Mouse (Mus musculus) heart, adult 8-10 months (tissue): ENCODE measurements around the gene Kdm6b. TPM values are rescaled to one million over a fixed set of nuclear protein-coding genes. Genes with fewer than 3 reads are reported as not detected.

Experiments used
- DNase-seq: peaks from one replicate; pipeline ENCODE4 v3.0.0; 2022; ENCODE audit warnings: low spot score
- total RNA-seq, 4 experiments: library from RNA; stranded (reverse); gene quantifications; 2 replicates each; pipeline ENCODE4 v1.2.4; 2022

The Kdm6b gene
- total RNA-seq = 10 to 100 TPM; 19.1 to 26.2 (median 22.3) TPM

DNA sequence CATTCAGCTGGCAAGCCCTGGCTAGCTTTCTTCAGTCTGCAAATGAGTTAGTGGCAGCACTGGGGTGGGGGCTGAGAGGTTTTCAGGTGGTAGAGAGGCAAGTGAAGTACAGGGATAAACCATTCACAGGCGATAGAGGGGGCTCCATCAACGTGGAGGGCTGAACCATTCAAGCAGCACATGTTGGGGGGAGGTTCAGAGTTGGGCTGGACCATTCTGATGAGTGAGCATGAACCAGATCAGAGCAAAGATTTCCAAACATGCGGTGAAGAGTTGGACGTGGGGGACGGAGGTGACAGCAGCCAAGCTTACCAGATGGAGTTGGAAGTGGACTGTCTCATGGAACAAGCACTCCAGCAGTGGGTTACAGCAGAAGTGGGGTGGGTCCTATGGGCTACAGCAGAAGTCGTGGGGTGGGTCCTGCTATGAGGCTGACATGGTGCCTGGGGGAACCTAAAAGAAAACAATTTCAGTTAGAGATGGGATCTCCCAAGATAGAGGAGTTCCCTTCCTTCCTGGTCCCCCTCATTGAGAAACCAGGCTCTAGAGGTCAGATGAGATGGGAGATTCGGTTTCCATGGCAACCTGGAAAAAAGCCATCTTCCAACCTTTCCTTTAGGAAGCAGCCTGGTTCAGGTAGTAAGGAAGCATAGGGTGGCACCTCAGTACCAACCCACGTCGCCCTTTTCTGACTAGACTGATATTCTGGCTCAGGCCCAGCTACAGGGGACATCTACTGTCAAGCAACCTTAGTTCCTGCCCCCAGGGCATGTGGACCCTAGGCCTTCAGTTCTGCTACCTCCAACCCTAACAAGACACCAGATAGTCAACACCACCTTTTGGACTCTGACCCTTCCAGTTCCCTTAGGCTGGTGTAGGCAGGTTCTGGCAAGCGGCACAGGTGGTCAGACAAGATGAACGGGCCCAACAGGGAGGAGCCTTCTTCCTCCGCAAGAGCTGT, at the start of gene Kdm6b:
TSS of gene Kdm6b (minus strand) at position 455 of the 961 bp plus-strand sequence.
- DNase-seq = no peak

DNA sequence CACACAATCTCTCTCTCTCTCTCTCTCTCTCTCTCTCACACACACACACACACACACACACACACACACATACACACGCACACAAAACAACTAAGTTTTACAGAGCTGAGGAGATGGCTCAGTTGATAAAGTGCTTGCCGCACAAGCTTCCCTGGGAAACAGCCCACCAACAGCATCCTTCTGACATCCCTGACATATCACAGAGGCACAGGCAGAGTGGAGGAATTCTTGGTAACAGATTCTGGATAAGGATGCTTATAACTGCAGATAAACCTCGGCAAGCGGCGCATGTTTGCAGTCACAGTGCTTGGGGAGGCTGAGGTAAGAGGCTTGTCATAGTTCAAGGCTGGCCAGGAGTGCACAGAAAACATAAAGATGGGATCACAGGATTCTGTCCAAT, 48.1 kb upstream of the Kdm6b start:
- no peak for DNase-seq

DNA sequence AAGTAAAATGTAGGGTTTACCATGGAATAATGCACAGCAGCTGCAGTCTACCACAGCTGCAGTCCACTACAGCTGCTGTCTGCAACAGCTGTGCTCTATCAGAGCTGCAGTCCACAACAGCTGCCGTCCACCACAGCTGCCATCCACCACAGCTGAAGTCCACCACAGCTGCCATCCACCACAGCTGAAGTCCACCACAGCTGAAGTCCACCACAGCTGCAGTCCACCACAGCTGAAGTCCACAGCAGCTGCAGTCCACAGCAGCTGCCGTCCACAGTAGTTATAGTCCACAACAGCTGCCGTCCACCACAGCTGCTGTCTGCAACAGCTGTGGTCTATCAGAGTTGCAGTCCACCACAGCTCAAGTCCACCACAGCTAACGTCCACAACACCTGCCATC, 46.4 kb upstream of the Kdm6b start:
- no peak for DNase-seq

DNA sequence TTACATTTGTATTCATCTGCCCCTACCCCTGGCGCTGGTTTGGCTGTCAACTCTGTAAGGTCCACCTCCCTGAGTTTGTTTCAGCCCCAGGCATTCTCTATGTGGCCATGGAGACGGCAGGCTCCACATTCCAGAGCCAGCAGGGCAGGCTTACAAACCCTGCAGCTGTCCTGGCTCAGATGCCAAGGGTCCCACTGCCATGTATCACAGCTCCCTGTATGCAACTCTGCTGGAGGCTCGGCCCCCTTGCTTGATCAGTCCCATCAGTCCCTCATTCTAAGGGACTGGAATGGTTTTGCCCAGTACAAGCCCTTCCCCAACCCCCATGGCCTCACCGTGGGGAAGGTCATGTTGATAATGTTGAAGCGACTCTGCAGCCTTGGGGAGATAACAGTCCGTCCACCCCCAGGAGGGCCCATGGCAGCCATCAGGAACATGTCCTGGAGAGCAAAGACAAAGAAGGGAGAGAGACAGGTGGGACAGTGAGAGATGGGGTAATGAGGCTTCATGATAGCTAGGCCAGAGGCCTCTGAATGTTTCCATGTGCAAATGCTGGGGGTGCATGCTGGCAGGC, 43.6 kb upstream of the Kdm6b start:
- no peak for DNase-seq

DNA sequence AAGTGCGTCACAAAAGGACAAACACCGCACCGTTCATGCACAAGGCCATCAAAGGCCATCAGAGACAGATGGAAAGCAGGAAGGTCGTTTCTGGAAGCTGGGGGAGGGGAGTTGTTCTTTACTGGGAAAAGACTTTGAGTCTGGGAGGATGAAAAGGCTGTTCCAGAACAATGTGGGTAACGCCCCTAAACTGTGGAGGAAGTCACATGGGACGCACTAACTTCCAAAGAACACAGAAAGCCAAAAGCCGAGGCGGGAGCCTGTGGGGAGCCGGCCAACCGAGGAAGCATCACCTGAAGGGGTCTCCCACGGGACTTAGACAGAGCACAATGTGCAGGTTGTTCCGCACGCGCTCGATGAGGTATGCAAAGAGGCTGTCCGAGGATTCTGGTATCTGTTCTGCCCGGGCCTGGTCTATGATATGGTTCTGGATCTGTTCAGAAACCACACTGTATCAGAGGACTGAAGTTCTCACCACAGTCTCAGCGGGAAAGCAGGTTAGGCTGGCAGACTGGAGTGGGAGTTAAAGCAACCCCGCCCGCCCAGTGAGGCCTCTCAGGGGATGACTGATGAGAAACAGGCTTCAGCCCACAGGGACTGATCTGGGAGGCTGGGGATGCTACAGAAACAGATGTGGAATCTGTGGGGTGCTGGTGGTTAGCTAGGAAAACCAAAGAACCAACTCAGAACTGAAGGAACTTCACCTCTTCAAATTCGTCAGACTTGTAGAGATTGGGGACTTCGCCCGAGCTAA, 38.8 kb upstream of the Kdm6b start:
- DNase-seq = peak; percentile 86

DNA sequence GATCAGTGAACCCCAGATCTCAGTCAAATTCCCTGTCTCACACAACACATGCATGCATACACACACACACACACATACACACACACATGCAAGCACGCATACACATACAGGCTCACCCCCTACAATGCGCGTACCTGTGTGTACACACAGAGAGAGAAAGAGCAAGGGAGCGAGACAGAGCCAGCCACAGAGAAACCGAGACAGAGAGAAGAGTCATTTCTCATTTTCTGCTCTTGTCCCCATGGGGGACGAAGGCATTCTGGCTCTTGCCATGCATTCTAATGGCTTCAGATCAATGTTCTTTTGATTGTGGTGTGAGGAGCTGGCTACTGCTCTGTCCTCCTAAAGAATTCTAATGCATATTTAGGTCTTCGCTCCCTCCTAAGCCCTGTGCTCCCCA, 33.8 kb upstream of the Kdm6b start:
- DNase-seq = no peak

DNA sequence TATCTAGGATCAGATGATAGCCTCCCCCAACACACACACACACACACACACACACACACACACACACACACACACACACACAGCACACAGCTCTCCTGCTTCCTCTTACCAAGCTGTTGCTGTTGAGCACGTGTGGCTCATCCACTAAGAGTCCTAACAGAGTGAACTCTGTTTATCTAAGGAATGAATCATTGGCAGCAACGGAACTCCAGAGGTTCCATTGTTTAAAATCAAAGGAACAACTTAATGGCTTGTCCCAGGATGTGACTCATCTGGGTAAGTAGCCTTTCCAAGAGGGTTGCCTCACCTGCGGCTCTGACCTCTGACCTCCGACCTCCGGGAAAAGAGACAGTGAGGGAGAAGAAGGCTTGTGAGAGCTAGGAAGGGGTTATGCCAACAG, 29.9 kb upstream of the Kdm6b start:
- peak; percentile 64 for DNase-seq

DNA sequence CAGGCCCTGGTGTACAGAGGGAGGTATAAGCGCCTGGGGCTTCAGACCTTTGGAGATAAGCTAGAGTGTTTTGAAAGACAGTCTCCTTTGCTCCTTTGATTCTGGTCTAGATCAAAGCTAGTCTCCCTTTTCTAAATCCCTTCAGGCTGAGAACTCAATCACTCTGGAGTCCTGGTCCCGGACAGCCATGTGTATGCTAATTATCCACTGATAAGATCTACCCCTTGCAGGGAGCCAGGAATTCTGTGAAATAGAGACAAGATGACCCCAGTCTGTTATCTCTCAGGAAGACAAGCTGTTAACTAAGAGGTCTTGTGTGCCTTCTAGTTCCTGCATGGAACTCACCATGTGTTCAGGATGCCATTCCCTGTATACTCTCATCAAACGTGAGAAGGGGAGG, 23.8 kb upstream of the Kdm6b start:
- no peak for DNase-seq

DNA sequence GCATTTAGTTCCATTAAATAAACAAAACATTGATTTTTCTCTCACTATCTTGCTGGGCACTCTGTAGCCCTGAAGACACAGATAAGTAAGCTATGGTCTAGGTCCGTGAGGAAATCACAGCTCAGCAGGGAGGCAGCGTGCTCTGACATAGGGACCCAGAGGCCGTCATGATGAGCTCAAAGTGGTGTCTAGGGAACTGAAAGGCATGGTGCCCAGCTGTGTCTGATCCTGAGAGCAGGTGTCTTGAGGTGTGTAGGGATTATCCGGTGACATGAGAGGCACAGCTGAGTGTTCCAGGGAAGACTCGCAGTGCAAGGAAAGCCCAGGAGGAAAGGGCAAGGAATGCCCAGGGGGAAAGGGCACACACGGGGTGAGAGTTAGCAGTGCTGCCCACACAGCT, 19.7 kb upstream of the Kdm6b start:
- DNase-seq = no peak

DNA sequence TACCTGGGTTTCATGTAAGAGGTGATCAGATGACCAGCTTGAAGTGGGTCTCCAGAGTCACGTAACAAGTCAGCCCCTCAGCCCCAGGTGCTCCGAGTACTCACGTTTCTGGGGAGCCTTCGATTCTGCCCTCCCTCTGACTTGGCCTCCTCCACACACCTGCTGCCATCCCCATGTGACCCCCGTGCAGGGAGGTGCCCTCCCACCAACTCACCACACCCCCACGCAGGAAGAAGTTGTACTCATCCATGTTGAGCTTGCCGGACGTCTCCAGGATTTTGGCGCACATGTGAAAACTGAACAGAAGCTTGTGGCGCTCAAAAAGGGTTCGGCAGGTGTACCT, 19.1 kb upstream of the Kdm6b start:
- DNase-seq = no peak

DNA sequence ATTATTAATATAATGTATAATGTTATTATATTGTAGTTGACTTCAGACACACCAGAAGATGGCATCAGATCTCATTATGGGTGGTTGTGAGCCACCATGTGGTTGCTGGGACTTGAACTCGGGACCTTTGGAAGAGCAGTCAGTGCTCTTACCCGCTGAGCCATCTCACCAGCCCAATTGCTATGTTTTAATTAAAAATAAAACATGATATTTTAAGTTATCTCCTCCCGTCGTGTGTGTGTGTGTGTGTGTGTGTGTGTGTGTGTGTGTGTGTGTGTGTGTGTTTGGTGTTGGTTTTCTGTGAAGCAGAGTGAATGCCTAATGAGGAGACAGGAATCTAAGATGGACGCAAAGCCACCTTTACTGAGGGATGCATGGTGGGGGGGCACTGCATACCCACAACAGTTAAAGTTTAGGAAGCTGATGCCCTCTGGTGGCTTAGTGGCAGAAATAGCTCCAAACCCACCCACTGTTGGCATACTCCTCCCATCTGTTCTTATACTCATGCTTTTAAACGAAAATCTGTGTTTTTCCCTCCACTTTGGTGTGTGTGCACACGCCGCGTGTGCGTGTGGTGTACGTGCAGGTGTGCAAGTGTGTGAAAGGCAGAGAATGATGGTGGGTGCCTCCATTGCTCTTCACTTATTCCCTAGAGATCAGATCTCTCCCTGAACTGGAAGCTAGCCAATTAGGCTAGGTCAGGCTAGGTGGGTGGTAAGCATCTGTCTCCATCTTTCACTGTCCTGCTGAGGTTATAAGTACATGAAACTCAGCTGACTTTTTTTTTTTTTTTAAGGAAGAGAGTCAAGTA, 18.6 kb upstream of the Kdm6b start:
- DNase-seq = peak; percentile 77

DNA sequence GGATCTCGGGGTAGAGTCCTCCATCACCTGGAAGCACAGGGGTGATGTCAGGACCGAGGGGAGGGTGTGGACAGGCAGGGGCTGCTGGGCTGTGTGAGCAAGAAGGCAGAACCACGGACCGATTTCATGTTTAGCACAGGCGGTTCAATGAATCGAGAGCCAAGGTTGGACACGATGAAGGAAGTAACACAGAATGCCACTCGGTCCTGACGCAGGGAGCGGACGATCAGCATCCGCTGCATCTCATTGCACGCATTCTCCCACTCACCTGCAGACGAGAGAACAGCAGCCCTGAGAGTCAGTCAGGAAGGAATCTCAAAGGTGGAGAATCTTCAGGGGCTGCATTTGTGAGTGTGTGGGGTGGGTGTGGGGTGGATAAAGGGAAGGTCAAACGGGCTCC, 17.2 kb upstream of the Kdm6b start:
- DNase-seq = no peak

DNA sequence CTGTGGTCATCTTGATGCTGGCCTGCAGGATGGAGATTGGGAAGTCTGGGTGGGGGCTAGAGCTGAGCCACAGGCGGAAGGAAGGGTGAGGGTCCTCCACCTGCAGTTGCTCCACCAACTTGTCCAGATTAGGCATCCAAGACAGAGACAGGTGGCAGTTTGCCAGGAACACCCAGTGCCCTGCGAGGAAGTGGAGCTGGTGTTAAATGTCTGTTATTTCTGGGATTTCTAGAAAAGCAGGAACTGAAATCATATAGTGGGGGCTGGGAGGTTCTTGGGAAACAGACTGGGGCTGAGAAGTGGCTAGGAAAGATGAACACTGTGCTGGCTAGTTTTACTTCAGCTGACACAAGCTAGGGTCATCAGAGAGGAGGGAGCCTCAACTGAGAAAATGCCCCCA, 15.8 kb upstream of the Kdm6b start:
- DNase-seq = peak; percentile 58

DNA sequence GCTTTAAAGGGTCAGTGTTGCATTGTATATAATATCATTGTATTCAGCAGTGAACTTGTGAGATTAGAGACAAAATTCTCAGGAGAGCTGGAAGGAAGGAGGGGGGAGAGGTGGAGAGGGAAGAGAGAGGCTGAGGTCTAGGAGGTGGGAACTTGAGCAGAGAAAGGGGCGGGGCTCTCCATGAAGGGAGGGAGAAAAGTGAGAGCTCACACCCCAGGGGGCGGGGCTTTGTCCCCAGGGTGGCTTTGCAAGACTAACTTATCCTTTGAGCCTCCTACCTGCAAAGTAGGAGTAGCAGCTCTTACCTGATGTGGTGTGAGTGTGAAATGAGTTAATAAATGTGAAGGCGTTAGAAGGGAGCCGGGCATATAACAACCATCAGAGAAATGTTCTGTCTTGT, 15.3 kb upstream of the Kdm6b start:
- DNase-seq = no peak

DNA sequence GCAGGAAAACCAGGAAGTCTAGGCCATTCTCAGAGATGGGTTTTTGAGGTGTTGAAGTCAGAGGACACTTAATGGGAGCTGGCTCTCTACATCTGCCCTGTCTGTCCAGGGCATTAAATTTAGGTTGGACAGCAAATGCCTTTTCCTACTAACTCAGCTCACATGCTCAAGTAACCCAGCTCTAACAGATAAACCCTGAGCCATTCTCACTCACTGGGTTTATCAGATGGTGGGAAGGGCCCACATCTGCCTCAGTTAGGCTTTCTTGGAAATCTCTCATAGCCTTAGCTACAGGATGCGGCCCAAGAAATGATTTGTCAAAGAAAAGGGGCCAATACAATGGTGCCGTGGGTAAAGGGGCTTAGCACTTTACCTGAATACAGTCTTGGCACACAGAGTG, 12.8 kb upstream of the Kdm6b start:
- DNase-seq = no peak

DNA sequence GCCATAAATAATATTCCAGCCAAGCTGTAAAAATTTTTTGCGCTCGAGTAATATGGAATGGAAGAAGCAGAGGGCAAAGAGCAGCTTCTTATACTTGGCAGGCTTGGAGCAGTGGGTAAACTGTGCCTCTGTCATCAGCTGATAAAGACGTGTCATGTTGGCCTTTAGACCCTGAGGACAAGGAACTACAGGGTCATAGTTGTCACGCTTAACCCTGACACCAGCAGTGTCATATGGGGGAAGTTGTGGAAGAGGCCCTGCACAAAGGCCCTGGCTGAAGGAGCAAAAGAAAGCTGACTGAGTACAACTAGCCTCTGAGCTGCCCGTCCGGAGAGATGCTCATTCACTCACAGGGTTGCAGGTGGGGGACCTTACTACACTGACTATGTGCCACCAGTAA, 10.4 kb upstream of the Kdm6b start:
- DNase-seq = no peak

DNA sequence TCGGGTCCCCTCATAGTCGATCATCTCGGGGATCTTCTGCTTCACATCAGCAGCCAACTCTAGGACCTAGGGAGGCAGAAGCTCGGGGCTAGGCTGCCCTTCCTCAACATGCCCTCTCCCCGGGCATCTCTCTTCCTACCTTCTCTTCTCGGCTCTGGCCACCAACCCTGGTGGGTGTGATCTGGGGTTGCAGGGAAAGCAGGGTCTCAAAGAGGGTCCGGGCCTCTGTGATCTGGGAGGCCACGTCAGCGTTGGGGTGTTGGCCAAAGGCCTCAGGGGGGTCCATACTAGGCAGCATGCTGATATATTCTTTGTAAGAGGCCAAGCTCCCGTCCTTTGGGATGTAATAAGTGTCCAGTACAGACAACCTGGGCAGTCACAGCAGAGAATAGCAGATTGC, 9.4 kb upstream of the Kdm6b start:
- DNase-seq = no peak

DNA sequence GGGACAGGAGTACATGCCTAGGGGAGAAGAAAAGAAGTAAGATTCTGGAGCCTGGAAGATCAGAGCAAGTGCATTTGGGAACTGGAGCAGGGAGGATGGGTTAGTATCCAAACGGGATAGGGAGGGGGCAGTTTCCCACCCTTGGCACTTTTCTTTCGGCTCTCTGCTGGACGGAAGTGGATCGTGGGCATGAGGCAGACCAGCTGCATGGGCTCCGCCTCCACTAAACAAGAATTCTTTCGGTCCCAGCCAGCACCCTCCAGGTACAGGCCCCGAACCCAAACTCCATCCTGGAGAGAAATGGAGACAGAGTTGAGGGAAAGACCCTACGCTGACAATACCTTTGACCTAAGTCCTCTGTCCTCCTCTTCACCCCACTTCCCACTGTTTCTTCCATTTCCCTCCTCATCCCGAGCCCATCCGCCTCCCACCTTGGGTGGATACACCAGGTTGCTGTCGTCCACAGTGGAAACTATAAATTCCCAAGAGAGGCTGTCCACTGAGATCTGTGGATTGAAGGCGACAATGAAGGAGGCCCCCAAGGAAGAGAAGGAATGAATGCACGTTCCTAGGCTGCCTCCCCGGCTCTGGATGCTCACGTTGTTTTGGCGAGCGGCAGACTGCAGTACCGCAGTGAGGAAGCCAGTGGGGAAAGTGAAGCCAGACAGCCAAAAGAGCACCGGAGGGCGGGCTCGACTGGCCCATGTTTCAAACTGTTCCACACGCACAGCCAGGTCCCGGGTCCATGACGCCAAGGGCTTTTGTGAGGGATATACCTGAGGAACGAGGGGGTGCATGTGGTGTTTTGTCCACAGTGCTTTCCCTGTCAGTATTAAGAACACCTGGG, 7.9 kb upstream of the Kdm6b start:
- DNase-seq = no peak

DNA sequence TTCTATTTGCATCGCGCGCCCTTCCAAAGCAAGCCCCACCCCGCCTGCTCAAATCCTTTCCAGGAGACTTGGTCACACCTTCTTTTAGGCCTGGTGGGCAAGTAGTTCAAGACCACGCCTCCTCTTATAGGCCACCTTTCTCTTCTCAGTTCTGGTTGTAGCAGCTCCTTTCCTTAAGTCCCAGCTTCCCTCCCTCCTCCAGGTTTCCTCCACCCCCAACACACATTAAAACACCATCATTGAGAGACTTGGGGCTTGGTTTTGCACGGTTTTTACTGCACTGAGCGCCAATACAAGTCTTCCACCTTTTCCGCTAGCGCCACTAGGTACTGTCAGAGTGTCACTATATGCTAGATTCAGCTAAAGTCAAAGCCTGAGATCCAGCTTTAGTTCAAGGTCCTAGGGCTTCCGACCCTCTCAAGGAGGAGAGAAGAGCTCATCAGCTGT, 7.1 kb upstream of the Kdm6b start:
- no peak for DNase-seq

DNA sequence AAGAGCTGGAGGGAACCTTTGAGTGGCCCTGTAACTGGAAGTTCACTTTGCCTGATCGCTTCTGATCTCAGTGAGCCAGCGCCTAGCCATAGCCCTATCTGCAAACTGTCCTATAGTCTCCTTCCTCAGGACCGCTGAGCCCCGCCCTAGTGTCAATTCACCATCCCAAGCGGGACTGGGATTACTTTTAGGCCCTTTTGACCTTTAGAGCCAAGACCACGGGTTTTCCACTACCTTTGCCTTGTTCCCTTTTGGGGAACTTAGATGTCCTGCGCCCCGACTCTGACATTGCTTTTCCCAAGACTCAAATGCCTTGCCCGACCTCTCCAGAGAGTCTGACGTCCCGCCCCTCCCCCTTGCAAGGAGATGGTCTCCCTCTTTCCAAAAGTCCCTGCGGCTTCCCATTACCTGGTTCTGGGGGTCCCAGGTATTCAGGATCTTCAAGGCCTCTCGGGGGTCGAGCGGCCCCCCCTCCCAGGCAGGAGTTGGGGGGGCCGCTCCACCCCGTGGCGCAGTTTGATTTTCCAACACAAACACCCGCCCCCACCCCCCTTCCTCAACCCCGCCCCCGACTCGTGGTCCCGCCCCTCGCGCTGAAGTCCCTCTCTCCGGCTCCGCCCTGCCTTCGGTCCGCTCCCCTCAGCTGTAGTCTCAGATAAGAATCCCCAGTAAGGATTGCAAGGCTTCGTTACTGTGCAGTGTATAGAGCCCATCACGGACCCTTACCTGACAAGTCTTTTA, 6.5 kb upstream of the Kdm6b start:
- DNase-seq = peak; percentile 59
